Mouse (Mus musculus): Measurements from ENCODE around the gene Ripor2. TPM values are rescaled to one million over a fixed set of nuclear protein-coding genes. Genes with fewer than 3 reads are reported as not detected.

The Ripor2 gene
- polyA plus RNA-seq, 1 experiment from 2014 or later = 3.1 TPM

DNA sequence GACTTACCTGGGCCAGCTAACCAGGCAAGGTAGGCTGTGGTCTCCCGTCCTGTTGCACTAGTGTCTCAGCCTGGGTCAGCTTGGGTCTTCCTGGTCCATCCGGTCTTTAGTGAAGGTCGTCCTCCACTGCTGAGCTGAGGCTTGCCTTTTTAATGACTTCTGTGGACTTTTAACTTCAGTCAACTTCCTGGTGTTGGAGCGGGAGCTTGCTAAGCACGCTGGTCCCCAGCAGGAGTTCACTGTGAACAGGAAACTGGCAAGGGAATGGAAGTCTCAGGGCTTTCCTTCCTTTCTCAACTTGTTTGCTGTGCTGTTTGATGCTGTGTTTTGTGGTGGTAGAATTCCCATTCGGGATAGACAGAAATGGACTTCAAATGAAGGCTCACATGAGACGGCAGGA, 135.7 kb downstream of the Ripor2 start:
- Histone ChIP-seq H3K4me3 (ENCODE audit: low read length) (no peak overlapping the region), H3K27me3 (ENCODE audit: control insufficient read depth, insufficient read depth, low read length) (no peaks in the 10 kb centered on the region), H3K36me3 (ENCODE audit: control insufficient read depth, insufficient read depth, low read length) (no peaks in the 10 kb centered on the region), H3K4me1 (ENCODE audit: control insufficient read depth, insufficient read depth, low read length) (no peaks in the 10 kb centered on the region), H3K4me2 (replicated peaks; ENCODE audit: low read depth, low read length) (no peak overlapping the region), H3K9ac (ENCODE audit: low read depth, low read length) (no peak overlapping the region), H3K27ac (ENCODE audit: low read depth, low read length) (no peak overlapping the region), H3K9me3 (ENCODE audit: control insufficient read depth, low read length) (no peaks in the 10 kb centered on the region)
- ATAC-seq (ENCODE audit: low FRiP score, low TSS enrichment) = no peak
- WGBS = 76% methylated on average over 7 of the region's 7 CpGs

DNA sequence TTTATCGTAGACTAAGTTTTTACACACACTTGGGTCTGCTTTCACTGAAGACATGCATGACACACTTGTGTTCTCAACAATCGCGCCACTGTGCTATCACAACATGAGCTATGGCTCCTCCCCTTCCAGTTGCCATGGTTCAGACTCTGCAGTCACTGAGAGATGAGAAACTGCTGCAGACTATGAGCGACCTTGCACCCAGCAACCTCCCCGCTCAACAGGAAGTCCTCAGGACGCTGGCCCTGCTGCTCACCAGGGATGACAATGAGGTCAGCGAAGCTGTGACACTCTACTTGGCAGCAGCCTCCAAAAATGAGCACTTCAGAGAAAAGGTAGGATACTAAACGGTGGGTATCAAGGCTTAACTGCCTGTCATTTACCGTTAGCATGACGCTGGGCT, 139.5 kb downstream of the Ripor2 start:
- Histone ChIP-seq H3K9me3 (ENCODE audit: control insufficient read depth, low read length) (no peaks in the 10 kb centered on the region), H3K27me3 (ENCODE audit: control insufficient read depth, insufficient read depth, low read length) (no peaks in the 10 kb centered on the region), H3K36me3 (ENCODE audit: control insufficient read depth, insufficient read depth, low read length) (no peaks in the 10 kb centered on the region), H3K4me3 (ENCODE audit: low read length) (no peak overlapping the region), H3K4me1 (ENCODE audit: control insufficient read depth, insufficient read depth, low read length) (peaks cover 10% of the 10 kb centered on the region; the same call in 1 of the 2 replicates), H3K9ac (ENCODE audit: low read depth, low read length) (no peak overlapping the region), H3K27ac (ENCODE audit: low read depth, low read length) (no peak overlapping the region), H3K4me2 (replicated peaks; ENCODE audit: low read depth, low read length) (no peak overlapping the region)
- ATAC-seq (ENCODE audit: low FRiP score, low TSS enrichment) = no peak
- 74% methylated on average over 10 of the region's 10 CpGs for WGBS

DNA sequence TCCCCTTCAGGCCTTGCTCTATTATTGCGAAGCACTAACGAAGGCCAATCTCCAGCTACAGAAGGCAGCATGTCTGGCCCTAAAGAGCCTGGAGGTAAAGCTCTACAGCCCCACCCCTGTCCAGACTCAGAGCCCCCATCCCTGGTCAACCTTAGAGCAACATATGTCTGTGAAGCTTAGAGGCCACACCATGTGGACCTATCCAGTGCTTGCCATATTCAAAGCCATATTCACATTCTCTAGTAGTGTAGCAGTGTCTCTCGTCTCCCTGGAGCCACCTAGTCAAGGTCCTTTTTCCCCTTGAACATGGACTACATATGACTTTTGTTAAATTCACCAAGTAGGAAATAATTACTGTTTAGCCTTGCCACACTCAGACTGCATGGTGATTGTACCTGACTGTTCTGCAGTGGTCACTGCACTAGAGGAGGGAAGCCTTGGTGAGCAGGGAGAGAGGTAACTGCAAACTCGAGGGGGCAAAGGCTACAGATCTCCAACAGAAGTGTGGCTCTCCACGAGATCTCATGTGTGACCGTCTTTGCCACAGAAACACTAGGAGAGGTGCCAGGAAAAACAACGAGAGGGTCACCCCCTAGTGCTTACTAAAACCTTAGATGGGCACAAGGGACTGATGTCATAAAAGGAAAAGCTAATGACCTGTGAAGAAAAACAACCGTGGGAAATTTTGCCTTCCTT, 141.9 kb downstream of the Ripor2 start:
- no peak overlapping the region for H3K4me3 ChIP-seq (ENCODE audit: low read length)
- peaks cover 10% of the 10 kb centered on the region; the same call in 1 of the 2 replicates for H3K4me1 ChIP-seq (ENCODE audit: control insufficient read depth, insufficient read depth, low read length)
- H3K27me3 ChIP-seq (ENCODE audit: control insufficient read depth, insufficient read depth, low read length) = no peaks in the 10 kb centered on the region
- H3K27ac ChIP-seq (ENCODE audit: low read depth, low read length) = no peak overlapping the region
- no peak overlapping the region for H3K4me2 ChIP-seq (replicated peaks; ENCODE audit: low read depth, low read length)
- peak; percentile 58 for ATAC-seq (ENCODE audit: low FRiP score, low TSS enrichment)
- no peak overlapping the region for H3K9ac ChIP-seq (ENCODE audit: low read depth, low read length)
- WGBS = 35% methylated on average over 8 of the region's 8 CpGs
- no peaks in the 10 kb centered on the region for H3K9me3 ChIP-seq (ENCODE audit: control insufficient read depth, low read length)
- no peaks in the 10 kb centered on the region for H3K36me3 ChIP-seq (ENCODE audit: control insufficient read depth, insufficient read depth, low read length)

DNA sequence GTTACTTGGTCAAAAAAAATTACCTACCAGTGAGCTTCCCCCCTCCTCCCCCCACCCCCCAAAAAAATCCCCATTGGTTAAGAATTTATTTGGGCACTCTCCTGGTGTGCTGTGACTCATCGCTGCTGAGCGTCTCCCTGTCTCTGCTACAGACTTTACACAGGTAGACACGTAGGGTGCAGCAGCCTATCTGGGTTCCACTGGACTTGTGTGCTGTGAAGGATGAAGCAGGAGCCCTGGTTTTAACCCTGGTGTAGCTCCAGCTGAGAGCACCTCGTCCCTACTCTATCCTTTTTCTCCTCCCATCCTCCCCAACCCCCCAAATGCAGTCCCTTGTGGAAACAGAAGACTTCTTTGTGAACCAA, 142.4 kb downstream of the Ripor2 start:
- WGBS = 34% methylated on average over 4 of the region's 4 CpGs

DNA sequence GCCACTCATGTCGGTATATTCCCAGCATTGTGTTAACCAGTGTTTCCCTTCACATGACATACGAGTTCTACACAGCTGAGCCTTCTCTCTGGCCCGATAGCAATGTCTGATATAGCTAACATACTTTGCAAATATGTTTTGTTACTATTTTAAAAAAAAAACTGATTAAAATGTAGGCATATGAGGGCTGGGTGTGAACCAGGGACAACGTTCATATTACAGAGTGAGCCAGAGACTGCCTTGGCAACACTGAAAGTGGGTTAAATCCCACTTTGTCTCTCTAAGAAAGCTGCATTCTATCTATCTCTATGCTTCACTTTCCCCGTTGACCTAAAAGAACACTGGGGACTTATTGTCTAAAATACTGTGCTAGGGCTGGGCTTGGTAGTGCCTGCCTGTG, 147.1 kb downstream of the Ripor2 start:
- Histone ChIP-seq H3K4me3 (ENCODE audit: low read length) (no peak overlapping the region), H3K27ac (ENCODE audit: low read depth, low read length) (no peak overlapping the region), H3K4me2 (replicated peaks; ENCODE audit: low read depth, low read length) (no peak overlapping the region), H3K9ac (ENCODE audit: low read depth, low read length) (no peak overlapping the region), H3K4me1 (ENCODE audit: control insufficient read depth, insufficient read depth, low read length) (0 out of 2 replicates have a peak, but pooled peaks cover 4% of the 10 kb centered on the region), H3K27me3 (ENCODE audit: control insufficient read depth, insufficient read depth, low read length) (no peaks in the 10 kb centered on the region), H3K36me3 (ENCODE audit: control insufficient read depth, insufficient read depth, low read length) (no peaks in the 10 kb centered on the region), H3K9me3 (ENCODE audit: control insufficient read depth, low read length) (no peaks in the 10 kb centered on the region)
- ATAC-seq (ENCODE audit: low FRiP score, low TSS enrichment) = no peak
- 90% methylated on average over 5 of the region's 5 CpGs for WGBS

More for the DNA sequence above, 142.4 kb downstream of the Ripor2 start:
- Histone ChIP-seq H3K27ac (ENCODE audit: low read depth, low read length) (no peak overlapping the region), H3K4me3 (ENCODE audit: low read length) (no peak overlapping the region), H3K4me2 (replicated peaks; ENCODE audit: low read depth, low read length) (no peak overlapping the region), H3K36me3 (ENCODE audit: control insufficient read depth, insufficient read depth, low read length) (no peaks in the 10 kb centered on the region), H3K9ac (ENCODE audit: low read depth, low read length) (no peak overlapping the region), H3K27me3 (ENCODE audit: control insufficient read depth, insufficient read depth, low read length) (no peaks in the 10 kb centered on the region), H3K4me1 (ENCODE audit: control insufficient read depth, insufficient read depth, low read length) (peaks cover 10% of the 10 kb centered on the region; the same call in 1 of the 2 replicates), H3K9me3 (ENCODE audit: control insufficient read depth, low read length) (no peaks in the 10 kb centered on the region)
- peak; percentile 58; the same call in 1 of the 2 replicates for ATAC-seq (ENCODE audit: low FRiP score, low TSS enrichment)

DNA sequence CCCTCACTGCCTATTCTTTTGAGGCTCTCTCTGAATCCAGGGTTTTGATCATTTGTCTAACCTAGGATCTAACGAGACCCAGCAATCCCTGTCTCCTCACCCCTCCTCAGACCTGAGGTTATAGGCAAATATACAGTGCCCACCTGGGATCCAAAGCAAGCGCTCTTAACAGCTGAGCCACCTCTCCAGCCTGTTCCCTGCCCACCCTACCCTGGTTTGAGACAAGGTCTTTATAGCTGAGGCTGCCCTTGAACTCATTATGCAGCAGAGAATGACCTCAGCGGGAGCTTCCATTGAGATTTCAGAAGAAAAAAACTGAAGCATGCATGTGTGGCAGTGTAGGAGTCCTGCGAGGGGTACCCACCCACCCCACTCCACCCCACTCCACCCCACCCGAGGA, 152.5 kb downstream of the Ripor2 start:
- Histone ChIP-seq H3K4me2 (replicated peaks; ENCODE audit: low read depth, low read length) (no peak overlapping the region), H3K4me3 (ENCODE audit: low read length) (no peak overlapping the region), H3K9me3 (ENCODE audit: control insufficient read depth, low read length) (no peaks in the 10 kb centered on the region), H3K27ac (ENCODE audit: low read depth, low read length) (no peak overlapping the region), H3K27me3 (ENCODE audit: control insufficient read depth, insufficient read depth, low read length) (no peaks in the 10 kb centered on the region), H3K4me1 (ENCODE audit: control insufficient read depth, insufficient read depth, low read length) (no peaks in the 10 kb centered on the region), H3K9ac (ENCODE audit: low read depth, low read length) (no peak overlapping the region), H3K36me3 (ENCODE audit: control insufficient read depth, insufficient read depth, low read length) (no peaks in the 10 kb centered on the region)
- ATAC-seq (ENCODE audit: low FRiP score, low TSS enrichment) = no peak
- WGBS = 89% methylated on average over 5 of the region's 5 CpGs

DNA sequence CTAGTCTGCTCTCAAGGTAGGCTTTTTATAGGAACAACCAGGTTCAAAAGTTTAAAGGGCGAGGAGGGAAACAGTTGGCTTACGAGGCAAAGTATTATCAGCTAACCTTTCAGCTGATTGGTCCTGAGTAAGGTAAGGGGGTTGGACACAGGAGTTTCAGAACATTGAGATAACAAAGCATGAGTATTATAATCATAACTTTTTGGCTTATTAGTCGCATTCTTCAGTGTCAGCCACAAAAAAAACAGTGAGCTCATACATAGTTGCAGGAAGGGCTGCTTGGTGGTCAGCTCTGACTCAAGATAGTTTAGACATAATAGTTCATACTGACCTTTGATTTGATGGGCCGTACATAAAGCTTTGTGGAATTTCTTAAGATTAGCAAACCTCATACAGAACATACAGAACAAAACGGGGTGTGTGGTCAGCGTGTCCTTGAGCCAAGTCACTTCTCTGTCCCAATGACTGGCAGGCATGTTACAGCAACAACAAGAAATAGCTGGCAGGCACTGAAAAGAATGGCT, 153.7 kb downstream of the Ripor2 start:
- H3K27ac ChIP-seq (ENCODE audit: low read depth, low read length) = no peak overlapping the region
- H3K9ac ChIP-seq (ENCODE audit: low read depth, low read length) = no peak overlapping the region
- no peaks in the 10 kb centered on the region for H3K9me3 ChIP-seq (ENCODE audit: control insufficient read depth, low read length)
- H3K4me2 ChIP-seq (replicated peaks; ENCODE audit: low read depth, low read length) = no peak overlapping the region
- no peak overlapping the region for H3K4me3 ChIP-seq (ENCODE audit: low read length)
- ATAC-seq (ENCODE audit: low FRiP score, low TSS enrichment) = no peak
- no peaks in the 10 kb centered on the region for H3K4me1 ChIP-seq (ENCODE audit: control insufficient read depth, insufficient read depth, low read length)
- no peaks in the 10 kb centered on the region for H3K27me3 ChIP-seq (ENCODE audit: control insufficient read depth, insufficient read depth, low read length)
- WGBS = 75% methylated on average over 6 of the region's 6 CpGs
- H3K36me3 ChIP-seq (ENCODE audit: control insufficient read depth, insufficient read depth, low read length) = no peaks in the 10 kb centered on the region

DNA sequence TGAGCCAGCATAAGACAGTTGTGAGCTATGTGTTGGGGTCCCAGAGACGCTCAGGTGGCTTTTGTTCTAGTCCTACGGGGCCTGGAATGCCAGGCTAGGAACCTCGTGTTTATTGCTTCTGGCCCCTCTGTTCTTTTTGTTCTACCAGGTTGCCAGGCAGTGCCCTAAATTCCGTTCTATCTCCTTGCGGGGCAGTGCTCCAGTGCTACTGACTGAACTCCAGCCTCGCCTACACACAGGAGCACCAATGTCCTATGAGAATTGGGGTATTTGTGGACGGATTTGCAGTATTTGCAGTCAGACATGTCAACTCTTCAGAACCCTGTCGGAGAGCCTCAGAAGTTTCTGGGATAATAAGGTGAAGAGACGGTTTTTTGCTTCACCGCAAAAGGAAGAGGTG, 159.0 kb downstream of the Ripor2 start, which contains the start of gene Armh2:
TSS of gene Armh2 (plus strand) at position 205 of the 400 bp plus-strand sequence.
- no peaks in the 10 kb centered on the region for H3K36me3 ChIP-seq (ENCODE audit: control insufficient read depth, insufficient read depth, low read length)
- no peak within 1 kb of the TSS for H3K27ac ChIP-seq (ENCODE audit: low read depth, low read length)
- H3K9ac ChIP-seq (ENCODE audit: low read depth, low read length) = no peak within 1 kb of the TSS
- no peaks in the 10 kb centered on the region for H3K27me3 ChIP-seq (ENCODE audit: control insufficient read depth, insufficient read depth, low read length)
- H3K4me2 ChIP-seq (replicated peaks; ENCODE audit: low read depth, low read length) = no peak within 1 kb of the TSS
- WGBS = 88% methylated on average over 10 of the region's 10 CpGs
- H3K4me1 ChIP-seq (ENCODE audit: control insufficient read depth, insufficient read depth, low read length) = no peaks in the 10 kb centered on the region
- H3K9me3 ChIP-seq (ENCODE audit: control insufficient read depth, low read length) = no peaks in the 10 kb centered on the region
- H3K4me3 ChIP-seq (ENCODE audit: low read length) = no peak within 1 kb of the TSS
- no peak for ATAC-seq (ENCODE audit: low FRiP score, low TSS enrichment)

DNA sequence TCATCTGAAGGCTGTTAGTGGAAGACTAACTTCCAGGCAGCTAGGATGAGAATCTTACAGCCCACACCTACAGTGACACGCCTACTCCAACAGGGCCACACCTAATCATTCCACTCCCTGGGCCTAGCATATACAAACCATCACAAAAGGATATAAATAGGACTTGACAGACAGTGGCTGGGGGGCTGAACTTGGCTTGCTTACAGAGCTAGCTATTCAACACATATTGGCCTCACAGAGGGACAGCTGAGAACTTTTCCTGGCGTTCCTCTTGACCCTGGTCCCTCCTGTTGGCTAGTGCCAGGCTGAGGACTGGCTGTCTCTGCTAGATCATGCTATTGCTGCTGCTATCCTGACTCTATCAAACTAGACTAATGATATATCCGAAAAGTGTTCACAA, 165.8 kb downstream of the Ripor2 start:
- no peak overlapping the region for H3K4me2 ChIP-seq (replicated peaks; ENCODE audit: low read depth, low read length)
- H3K4me1 ChIP-seq (ENCODE audit: control insufficient read depth, insufficient read depth, low read length) = no peaks in the 10 kb centered on the region
- H3K27me3 ChIP-seq (ENCODE audit: control insufficient read depth, insufficient read depth, low read length) = no peaks in the 10 kb centered on the region
- WGBS = 85% methylated on average over 3 of the region's 3 CpGs
- no peak overlapping the region for H3K9ac ChIP-seq (ENCODE audit: low read depth, low read length)
- peaks cover 30% of the 10 kb centered on the region for H3K36me3 ChIP-seq (ENCODE audit: control insufficient read depth, insufficient read depth, low read length)
- no peaks in the 10 kb centered on the region for H3K9me3 ChIP-seq (ENCODE audit: control insufficient read depth, low read length)
- H3K4me3 ChIP-seq (ENCODE audit: low read length) = no peak overlapping the region
- ATAC-seq (ENCODE audit: low FRiP score, low TSS enrichment) = no peak
- no peak overlapping the region for H3K27ac ChIP-seq (ENCODE audit: low read depth, low read length)
